Mouse (Mus musculus) kidney, adult 2 months (tissue): ENCODE measurements around the gene Fbxw26. TPM values are rescaled to one million over a fixed set of nuclear protein-coding genes. Genes with fewer than 3 reads are reported as not detected.
"Not testable (repeated sequence)": the region's sequence is repeated elsewhere in the genome, so short reads cannot be mapped to it uniquely, and the experiment has no call there.

Experiments
- DNase-seq: peaks from one replicate; pipeline ENCODE4 v3.0.0; 2021
- H3K27ac ChIP-seq: fragments of 200-500 bp; 2 replicates; pipeline ENCODE4 v1.5.1; 2012; ENCODE audit warnings: low read depth, low read length, control low read depth, inconsistent platforms; ENCODE audit not compliant: insufficient read depth
- H3K27me3 ChIP-seq: fragments of 200-500 bp; replicated peaks from 2 replicates; pipeline ENCODE4 v1.6.1; 2012; ENCODE audit warnings: mild to moderate bottlenecking, moderate library complexity, low read length, inconsistent platforms; ENCODE audit not compliant: control insufficient read depth, insufficient read depth
- H3K36me3 ChIP-seq: fragments of 200-500 bp; 2 replicates; pipeline ENCODE4 v1.6.1; 2012; ENCODE audit warnings: mild to moderate bottlenecking, moderate library complexity, low read length, inconsistent platforms; ENCODE audit not compliant: control insufficient read depth, insufficient read depth
- H3K4me1 ChIP-seq: fragments of 200-500 bp; 2 replicates; pipeline ENCODE4 v1.6.1; 2011; ENCODE audit warnings: low read length; ENCODE audit not compliant: control insufficient read depth, insufficient read depth
- H3K4me3 ChIP-seq: fragments of 200-500 bp; 2 replicates; pipeline ENCODE4 v1.5.1; 2011; ENCODE audit warnings: mild to moderate bottlenecking, low read depth, low read length, control low read depth; ENCODE audit not compliant: insufficient read depth
- CTCF ChIP-seq: fragments of 200-500 bp; conservative IDR thresholded peaks from 2 replicates; pipeline ENCODE4 v1.5.1; 2011; ENCODE audit warnings: low read depth, mild to moderate bottlenecking, control low read depth, low read length, moderate library complexity, mixed read lengths; ENCODE audit not compliant: insufficient read depth, insufficient read length
- POLR2A ChIP-seq: fragments of 200-500 bp; IDR thresholded peaks from one replicate; pipeline ENCODE4 v1.6.1; 2011; ENCODE audit warnings: low read depth, low read length, control low read depth
- WGBS: fragments of 180-500 bp; shearing (Covaris S2); methylation state at CpG from one replicate; pipeline ENCODE4 v1.1.7; 2018; 5-methylcytosine and 5-hydroxymethylcytosine counted together
- polyA plus RNA-seq: library from polyadenylated mRNA; depleted of rRNA; stranded (reverse); fragments of >200 nt; gene quantifications from 2 replicates; pipeline ENCODE4 v1.2.3, GENCODE M21; 2012; rRNA removed

Fbxw26 gene
- not detected in 2 replicates for polyA plus RNA-seq

DNA sequence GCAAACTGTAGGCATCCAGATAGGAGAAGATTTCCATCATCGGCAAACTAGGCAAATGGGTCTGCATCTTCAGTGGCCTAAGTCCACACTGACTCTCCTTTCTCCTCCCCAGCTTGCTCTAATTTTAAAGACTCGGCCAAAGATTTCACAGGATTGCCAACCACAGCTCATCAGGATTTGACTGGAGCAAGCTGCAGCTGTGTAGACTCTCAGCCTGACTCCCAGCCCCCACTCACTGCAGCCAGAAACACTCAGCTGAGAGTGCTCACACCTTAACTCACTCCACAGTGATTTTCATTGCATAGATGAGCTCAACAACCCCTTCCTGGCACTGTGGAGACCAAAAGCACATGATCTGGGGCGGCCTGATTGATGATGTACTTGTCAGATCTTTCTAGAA is at the start of gene Fbxw26:
Fbxw26 (minus strand) TSS at position 101 of the 400 bp plus-strand sequence.
- not testable (repeated sequence) for DNase-seq, H3K4me1 ChIP-seq, H3K36me3 ChIP-seq, H3K27me3 ChIP-seq, H3K4me3 ChIP-seq, H3K27ac ChIP-seq
- WGBS: 80% methylated on average over 3 of the region's 3 CpGs

GRCm38 (mm10) chr9:109795221-109795620 is 49.3 kb upstream of the Fbxw26 start:
- no peaks in the 10 kb centered on the region for H3K27me3 ChIP-seq
- no peak for DNase-seq
- no peak overlapping the region for H3K4me3 ChIP-seq
- no peaks in the 10 kb centered on the region for H3K36me3 ChIP-seq
- H3K4me1 ChIP-seq: no peaks in the 10 kb centered on the region
- WGBS: 60% methylated on average over 2 of the region's 2 CpGs
- no peak overlapping the region for H3K27ac ChIP-seq
- TF ChIP-seq CTCF: no peak
- no peak for TF ChIP-seq POLR2A

DNA sequence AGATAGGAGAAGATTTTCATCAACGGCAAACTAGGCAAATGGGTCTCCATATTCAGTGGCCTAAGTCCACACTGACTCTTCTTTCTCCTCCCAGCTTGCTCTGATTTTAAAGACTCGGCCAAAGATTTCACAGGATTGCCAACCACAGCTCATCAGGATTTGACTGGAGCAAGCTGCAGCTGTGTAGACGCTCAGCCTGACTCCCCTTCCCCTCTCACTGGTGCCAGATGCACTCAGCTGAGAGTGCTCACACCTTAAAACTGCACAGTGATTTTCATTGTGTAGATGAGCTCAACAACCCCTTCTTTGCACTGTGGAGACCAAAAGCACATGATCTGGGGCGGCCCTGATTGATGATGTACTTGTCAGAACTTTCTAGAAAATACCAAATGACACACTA is 44.7 kb upstream of the Fbxw26 start, which contains the start of gene Fbxw27:
Fbxw27 (minus strand) TSS at position 101 of the 400 bp plus-strand sequence.
- not testable (repeated sequence) for H3K36me3 ChIP-seq, H3K27me3 ChIP-seq, DNase-seq, H3K4me1 ChIP-seq, H3K27ac ChIP-seq, H3K4me3 ChIP-seq
- 83% methylated on average over 4 of the region's 4 CpGs for WGBS

- peak; percentile 2 for DNase-seq
- not testable (repeated sequence) for H3K4me3 ChIP-seq, H3K36me3 ChIP-seq, H3K4me1 ChIP-seq, H3K27me3 ChIP-seq, H3K27ac ChIP-seq
- 82% methylated on average over 1 of the region's 1 CpGs for WGBS
Observed at GRCm38 (mm10) chr9:109766841-109767240, 21.0 kb upstream of the Fbxw26 start.

DNA sequence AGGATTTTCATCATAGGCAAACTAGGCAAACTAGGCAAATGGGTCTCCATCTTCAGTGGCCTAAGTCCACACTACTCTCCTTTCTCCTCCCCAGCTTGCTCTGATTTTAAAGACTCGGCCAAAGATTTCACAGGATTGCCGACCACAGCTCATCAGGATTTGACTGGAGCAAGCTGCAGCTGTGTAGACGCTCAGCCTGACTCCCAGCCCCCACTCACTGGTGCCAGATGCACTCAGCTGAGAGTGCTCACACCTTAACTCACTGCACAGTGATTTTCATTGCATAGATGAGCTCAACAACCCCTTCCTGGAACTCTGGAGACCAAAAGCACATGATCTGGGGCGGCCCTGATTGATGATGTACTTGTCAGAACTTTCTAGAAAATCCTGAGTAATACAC is 43.3 kb downstream of the Fbxw26 start, which contains the start of gene Fbxw18:
Fbxw18 (minus strand) TSS at position 101 of the 400 bp plus-strand sequence.
- 80% methylated on average over 4 of the region's 4 CpGs for WGBS
- not testable (repeated sequence) for H3K27ac ChIP-seq

GRCm38 (mm10) chr9:109685299-109685698 is 60.6 kb downstream of the Fbxw26 start:
- WGBS: 8% methylated on average over 1 of the region's 1 CpGs
- Histone ChIP-seq H3K36me3 (no peaks in the 10 kb centered on the region), H3K4me3 (no peak overlapping the region), H3K4me1 (no peaks in the 10 kb centered on the region), H3K27ac (no peak overlapping the region), H3K27me3 (no peaks in the 10 kb centered on the region)
- peak; percentile 74 for TF ChIP-seq CTCF
- TF ChIP-seq POLR2A: no peak
- peak; percentile 69 for DNase-seq

More for the DNA sequence above, 43.3 kb downstream of the Fbxw26 start, which contains the start of gene Fbxw18:
- H3K36me3 ChIP-seq, H3K4me1 ChIP-seq, H3K27me3 ChIP-seq, DNase-seq, H3K4me3 ChIP-seq: not testable (repeated sequence)

Other genes with a start within 250 kb of the Fbxw26 start
- gene Fbxw15, start 177.8 kb downstream of the Fbxw26 start, polyA plus RNA-seq: 0.61 and 0.67 TPM in 2 replicates
- gene Fbxw24, start 120.0 kb downstream of the Fbxw26 start, polyA plus RNA-seq: not detected in 2 replicates
- not detected in 2 replicates for gene Fbxw25, start 81.4 kb downstream of the Fbxw26 start, polyA plus RNA-seq
- gene Fbxw18, start 43.4 kb downstream of the Fbxw26 start, polyA plus RNA-seq: 0.05 and 0.09 TPM in 2 replicates
- gene Fbxw27, start 44.6 kb upstream of the Fbxw26 start, polyA plus RNA-seq: not detected in 2 replicates
- gene Spink8, start 66.2 kb upstream of the Fbxw26 start, polyA plus RNA-seq: 32.8 and 35.6 TPM in 2 replicates
- gene Nme6, start 86.7 kb upstream of the Fbxw26 start, polyA plus RNA-seq: 36.5 and 38.6 TPM in 2 replicates
- gene Camp, start 103.5 kb upstream of the Fbxw26 start, polyA plus RNA-seq: not detected in 2 replicates
- gene Cdc25a, start 129.5 kb upstream of the Fbxw26 start, polyA plus RNA-seq: 3.2 and 4.3 TPM in 2 replicates
- gene Map4, start 185.4 kb upstream of the Fbxw26 start, polyA plus RNA-seq: 99.0 and 107 TPM in 2 replicates